Mouse (Mus musculus) cortical plate, adult 2 months (tissue): ENCODE results near the gene Myd88.

Experiments
- CTCF ChIP-seq: fragments of 200-500 bp; IDR thresholded peaks from 2 replicates; pipeline ENCODE4 v1.5.1; 2011; ENCODE audit warnings: mild to moderate bottlenecking, control low read depth, low read length; ENCODE audit not compliant: insufficient read depth; ENCODE audit errors: extremely low read depth
- POLR2A ChIP-seq: fragments of 200-500 bp; IDR thresholded peaks from 2 replicates; pipeline ENCODE4 v1.6.1; 2011; ENCODE audit warnings: mild to moderate bottlenecking, low read length, control low read depth; ENCODE audit not compliant: insufficient read depth; ENCODE audit errors: extremely low read depth

GRCm38 (mm10) chr9:119390214-119390613 is 49.0 kb upstream of the Myd88 start:
- TF ChIP-seq CTCF (no peak), POLR2A (no peak)
